Mouse (Mus musculus) macrophage (primary cell): ENCODE measurements around the gene Nim1k. TPM values are rescaled to one million over a fixed set of nuclear protein-coding genes. Genes with fewer than 3 reads are reported as not detected.

Experiments
- H3K27ac ChIP-seq: fragments of 350-480 bp; formaldehyde crosslinking; 2 replicates; pipeline ENCODE4 v1.9.0; 2021
- H3K36me3 ChIP-seq: fragments of 350-480 bp; formaldehyde crosslinking; 2 replicates; pipeline ENCODE4 v1.9.0; 2021; ENCODE audit errors: inconsistent target
- H3K4me3 ChIP-seq: fragments of 350-480 bp; formaldehyde crosslinking; 2 replicates; pipeline ENCODE4 v1.9.0; 2021; ENCODE audit errors: inconsistent target
- H3K79me2 ChIP-seq: fragments of 350-480 bp; formaldehyde crosslinking; 2 replicates; pipeline ENCODE4 v1.9.0; 2021; ENCODE audit errors: inconsistent target
- WGBS: methylation state at CpG from one replicate; pipeline ENCODE4 v1.1.7; 2026; ENCODE audit warnings: inconsistent platforms; ENCODE audit not compliant: missing documents; 5-methylcytosine and 5-hydroxymethylcytosine counted together
- polyA plus RNA-seq: library from polyadenylated mRNA; stranded (reverse); fragments of 250-400 nt; gene quantifications from 3 replicates; pipeline ENCODE4 v1.2.4, GENCODE M21; 2018; ENCODE audit warnings: inconsistent platforms
- total RNA-seq, 78 experiments: library from RNA; depleted of rRNA; stranded (reverse); fragments of 250-400 nt; gene quantifications; 1 replicate in 9 of 78; 2 replicates in 24 of 78; 3 replicates in 43 of 78; 4 replicates in 2 of 78; pipeline ENCODE4 v1.2.4; 2018; ENCODE audit warnings: inconsistent platforms in 56 of 78

Nim1k gene
- total RNA-seq (2018; cell fraction: chromatin; rRNA removed), result 1 to 10 TPM in 12 of 26 experiments, under 1 TPM in 14; 0.12 to 2.7 (median 0.80) TPM
- 1 to 10 TPM in 2 of 26 experiments, under 1 TPM in 24; 0.23 to 1.2 (median 0.49) TPM for total RNA-seq (2018; cell fraction: cytosol; rRNA removed)
- 1 to 10 TPM in 6 of 26 experiments, under 1 TPM in 19, not detected in 1; 0.12 to 2.3 (median 0.73) TPM for total RNA-seq (2018; cell fraction: nucleus; rRNA removed)
- 0.66 to 0.84 TPM (median 0.82 TPM) in 3 replicates for polyA plus RNA-seq

DNA sequence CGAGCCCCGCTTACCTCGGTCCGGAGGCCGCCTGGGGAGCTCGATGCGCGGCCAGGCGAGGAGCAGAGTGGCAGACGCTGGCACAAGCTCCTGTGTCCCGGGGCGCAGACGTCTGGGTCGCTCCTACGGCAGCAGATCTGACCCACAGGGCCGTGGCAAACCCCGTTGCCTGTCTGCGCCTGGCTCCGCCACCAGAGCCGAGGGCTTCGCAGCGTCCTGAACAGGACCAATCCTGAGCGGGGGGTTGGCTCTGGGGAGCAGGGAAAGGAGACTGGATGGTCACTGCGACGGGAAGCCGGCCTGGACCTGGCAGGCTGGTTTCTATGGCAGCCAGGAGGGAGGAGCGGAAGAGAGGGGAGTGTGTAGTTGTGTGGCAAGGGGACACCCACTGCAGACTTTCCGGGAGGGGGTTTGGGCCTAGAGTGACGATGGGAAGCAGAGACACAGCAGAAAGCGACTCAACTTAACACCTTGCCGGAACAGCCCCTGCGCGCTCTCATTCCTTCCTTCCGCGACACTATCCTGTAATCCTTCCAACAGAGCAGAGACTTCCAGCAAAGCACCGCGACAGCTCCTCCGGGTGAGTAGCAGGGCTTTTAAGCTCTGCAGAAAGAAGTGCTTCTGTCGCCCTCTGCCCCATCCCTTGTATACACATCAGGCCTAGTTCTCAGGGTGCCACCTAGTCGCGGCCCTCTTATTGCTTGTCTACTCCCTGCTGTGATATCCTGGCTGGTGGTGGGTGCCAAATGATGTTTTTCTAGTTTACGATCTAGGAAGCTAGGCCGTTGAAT, at the start of gene Nim1k:
Gene Nim1k, minus strand, starts transcription at position 202 of the 791 bp plus-strand sequence.
- H3K27ac ChIP-seq, result 0 out of 2 replicates have a peak within 1 kb of the TSS, but pooled peaks have one; percentile 13
- H3K79me2 ChIP-seq, result no peaks in the 10 kb centered on the region
- H3K4me3 ChIP-seq, result peak within 1 kb of the TSS; percentile 24
- 0 out of 2 replicates have a peak, but pooled peaks cover 2% of the 10 kb centered on the region for H3K36me3 ChIP-seq
- WGBS, result 17% methylated on average over 43 of the region's 43 CpGs

DNA sequence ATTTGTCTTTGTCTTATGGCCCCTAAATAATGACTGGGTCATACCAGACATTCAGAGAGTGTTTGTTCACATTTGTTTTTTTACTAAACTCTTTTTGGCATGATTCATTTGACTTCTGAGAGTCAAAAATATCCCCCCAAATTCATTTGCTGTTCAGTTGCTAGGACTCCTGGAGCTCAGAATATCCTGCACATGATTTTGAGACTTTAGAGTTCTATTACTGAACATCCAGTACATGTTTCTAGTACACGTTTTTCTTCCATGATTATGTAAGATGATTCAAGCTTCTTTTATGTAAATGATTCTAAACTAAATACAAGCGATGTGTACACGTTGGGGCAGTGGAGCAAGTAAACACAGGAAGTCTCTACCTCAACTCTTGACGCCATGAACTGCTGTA, 42.0 kb upstream of the Nim1k start:
- H3K27ac ChIP-seq, result no peak overlapping the region
- no peaks in the 10 kb centered on the region for H3K36me3 ChIP-seq
- no peak overlapping the region for H3K4me3 ChIP-seq
- 66% methylated on average over 4 of the region's 4 CpGs for WGBS
- H3K79me2 ChIP-seq, result no peaks in the 10 kb centered on the region

DNA sequence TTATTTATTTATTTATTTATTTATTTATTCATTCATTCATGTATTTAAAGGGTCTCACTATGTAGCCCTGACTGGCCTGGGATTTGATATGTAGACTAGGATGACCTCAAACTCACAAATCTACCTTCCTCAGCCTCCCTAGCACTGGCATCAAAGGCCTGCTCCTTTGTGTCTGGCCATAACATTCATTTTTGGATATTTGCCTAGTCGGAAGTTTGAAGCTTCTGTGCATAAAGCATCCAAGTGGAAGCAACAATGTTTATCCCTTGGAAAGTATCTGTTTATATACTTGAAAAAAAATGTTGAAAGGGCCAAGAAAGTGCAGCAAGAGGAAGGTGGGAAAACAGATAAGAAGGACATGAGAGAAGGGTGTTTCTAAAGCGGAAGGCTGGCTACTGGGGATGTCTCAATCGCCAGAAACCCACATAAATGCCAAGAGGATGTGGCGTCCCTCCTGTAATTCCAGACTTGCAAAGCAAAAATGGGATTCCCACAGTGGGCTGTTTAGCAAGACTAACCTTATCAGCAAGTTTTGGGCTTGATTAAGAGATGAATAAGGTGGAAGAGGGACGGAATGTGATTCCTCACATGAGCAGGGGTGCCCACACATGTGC, 37.2 kb upstream of the Nim1k start:
- Histone ChIP-seq H3K27ac (no peak overlapping the region), H3K79me2 (peaks cover 19% of the 10 kb centered on the region; the same call in 1 of the 2 replicates), H3K4me3 (no peak overlapping the region), H3K36me3 (no peaks in the 10 kb centered on the region)
- 53% methylated on average over 5 of the region's 5 CpGs for WGBS

DNA sequence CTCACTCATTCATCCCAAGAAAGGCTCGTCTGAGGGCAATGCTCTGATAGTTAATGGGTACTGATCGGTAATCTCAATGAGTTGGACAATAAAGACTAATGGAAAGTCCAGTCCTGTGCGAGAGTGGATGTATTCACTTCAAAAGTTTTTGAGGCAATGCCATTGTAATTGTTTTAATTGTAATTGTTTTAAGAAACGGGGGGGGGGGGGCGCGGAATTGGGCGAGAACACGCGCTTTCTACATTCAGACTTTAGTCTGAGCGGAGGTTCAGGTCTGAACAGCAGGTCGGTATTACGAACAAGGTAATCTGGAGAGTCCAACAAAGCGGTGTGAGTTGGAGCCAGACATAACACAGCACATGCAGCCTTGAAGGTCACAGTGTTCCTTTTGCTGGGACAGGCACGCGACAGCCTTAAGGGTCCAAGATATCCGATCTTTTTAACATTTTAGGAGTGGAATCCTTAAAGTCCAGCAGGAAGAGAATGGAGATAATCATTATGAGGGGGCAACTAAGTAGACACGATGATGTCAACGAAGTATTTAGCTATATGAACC, 36.0 kb upstream of the Nim1k start:
- 5% methylated on average over 17 of the region's 18 CpGs for WGBS
- H3K36me3 ChIP-seq, result 0 out of 2 replicates have a peak, but pooled peaks cover 6% of the 10 kb centered on the region
- H3K27ac ChIP-seq, result no peak overlapping the region
- H3K4me3 ChIP-seq, result peak overlapping the region; percentile 45
- H3K79me2 ChIP-seq, result peaks cover 19% of the 10 kb centered on the region; the same call in 1 of the 2 replicates

DNA sequence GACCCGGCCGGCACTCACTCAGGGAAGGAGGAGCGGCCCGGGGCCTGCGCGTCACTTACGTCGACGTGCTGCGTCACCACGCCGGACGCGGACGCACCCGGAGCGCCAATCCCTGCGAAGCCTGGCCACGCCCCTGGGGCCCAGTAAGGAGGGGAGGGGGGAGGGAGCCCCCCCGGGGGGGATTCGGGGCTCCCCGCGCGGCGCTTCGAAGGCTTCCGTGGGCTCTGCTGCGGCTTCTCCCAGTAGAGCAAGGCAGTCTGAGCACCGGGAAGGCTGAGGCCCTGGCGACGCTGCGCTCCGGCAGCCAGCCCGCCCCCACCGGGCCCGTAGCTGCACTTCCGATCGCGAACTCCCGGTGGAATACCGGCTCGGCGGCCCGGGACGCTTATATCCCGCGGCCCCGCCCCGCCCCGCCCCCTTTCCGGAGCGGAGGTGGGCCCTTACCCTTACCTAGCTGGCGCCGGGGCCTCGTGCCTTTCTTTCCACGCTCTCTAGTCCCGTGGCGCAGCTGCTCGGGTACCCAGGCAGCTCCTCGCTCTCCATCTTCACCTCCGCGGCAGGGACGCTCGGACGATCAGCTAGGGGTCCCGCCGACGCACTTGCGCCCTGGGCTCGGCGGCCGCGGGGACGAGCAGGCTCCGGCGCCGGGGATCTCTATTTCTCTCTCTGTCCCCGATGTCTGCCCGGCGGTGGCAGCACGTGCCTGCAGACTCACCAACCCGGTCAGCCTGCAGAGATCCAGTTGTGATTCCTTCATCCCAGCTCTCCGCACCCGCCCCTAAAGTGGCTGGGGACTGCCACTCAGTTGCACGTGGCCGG, 35.3 kb upstream of the Nim1k start, which contains the start of gene Zfp131:
Gene Zfp131, minus strand, starts transcription at position 129 of the 819 bp plus-strand sequence.
- Histone ChIP-seq H3K4me3 (peak within 1 kb of the TSS; percentile 65), H3K79me2 (peaks cover 19% of the 10 kb centered on the region; the same call in 1 of the 2 replicates), H3K36me3 (0 out of 2 replicates have a peak, but pooled peaks cover 6% of the 10 kb centered on the region), H3K27ac (peak within 1 kb of the TSS; percentile 32)
- under 1% methylated on average over 64 of the region's 86 CpGs for WGBS

DNA sequence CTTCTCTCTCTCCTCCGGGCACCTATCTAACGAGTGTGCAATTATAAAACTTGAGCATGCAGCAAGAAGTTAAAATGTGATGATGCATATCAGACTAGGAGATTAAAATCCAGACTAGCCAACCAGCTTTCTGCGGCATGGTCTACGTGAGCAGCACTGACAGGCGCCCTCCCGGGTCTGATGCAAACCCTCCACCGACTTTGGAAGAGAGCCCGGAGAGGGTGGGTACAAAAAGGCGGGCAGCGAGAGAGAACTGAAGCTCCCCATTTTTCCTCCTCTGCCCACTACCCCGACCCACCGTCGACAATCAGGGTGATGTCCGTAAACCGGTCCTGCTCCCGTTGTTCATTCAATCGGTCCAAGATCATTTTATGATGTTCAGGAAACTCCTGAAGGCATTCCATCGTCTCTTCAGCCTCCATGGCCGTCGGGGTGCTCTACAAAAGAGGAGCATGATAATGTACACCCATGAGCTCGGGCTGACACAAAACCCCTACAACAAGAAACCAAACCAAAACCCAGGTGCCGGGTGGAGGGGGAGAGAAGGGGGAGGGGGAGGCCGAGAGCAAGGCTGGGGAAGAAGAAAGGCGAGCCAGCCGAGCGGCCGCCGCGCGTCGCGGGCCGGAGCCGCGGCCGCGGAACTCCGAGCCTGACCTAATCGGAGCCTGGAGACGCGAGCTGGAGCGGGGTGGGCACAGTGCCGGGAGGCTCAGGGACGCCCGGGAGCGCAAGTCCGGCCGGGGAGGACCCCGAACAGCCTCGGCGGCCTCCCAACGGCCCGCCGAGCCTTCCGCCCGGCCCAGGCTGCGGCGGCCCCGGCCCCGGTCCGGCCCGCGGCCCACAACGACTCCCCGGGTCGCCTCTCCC, 34.4 kb upstream of the Nim1k start:
- Histone ChIP-seq H3K79me2 (peaks cover 19% of the 10 kb centered on the region; the same call in 1 of the 2 replicates), H3K4me3 (peak overlapping the region; percentile 65), H3K27ac (peak overlapping the region; percentile 32), H3K36me3 (peaks cover 14% of the 10 kb centered on the region; the same call in 1 of the 2 replicates)
- WGBS, result 3% methylated on average over 56 of the region's 66 CpGs

DNA sequence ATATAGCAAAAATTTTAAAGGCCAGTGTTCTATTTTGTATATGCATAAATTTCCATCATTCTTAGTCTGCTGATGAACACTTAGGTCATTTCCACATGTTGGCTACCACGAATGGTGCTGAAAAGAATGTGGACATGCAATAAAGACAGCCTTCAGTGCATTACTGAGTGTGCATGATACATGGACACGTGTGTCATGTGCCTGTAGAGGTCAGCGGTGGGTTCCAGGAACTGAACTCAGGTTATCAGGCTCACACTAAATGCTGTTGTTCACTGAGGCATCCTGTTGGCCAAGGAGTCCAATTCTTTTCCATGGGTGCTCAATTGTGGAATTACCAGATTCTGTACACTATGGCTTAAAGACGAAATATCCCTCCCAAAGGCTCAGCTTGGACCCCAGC, 27.9 kb upstream of the Nim1k start:
- 79% methylated on average over 4 of the region's 4 CpGs for WGBS

DNA sequence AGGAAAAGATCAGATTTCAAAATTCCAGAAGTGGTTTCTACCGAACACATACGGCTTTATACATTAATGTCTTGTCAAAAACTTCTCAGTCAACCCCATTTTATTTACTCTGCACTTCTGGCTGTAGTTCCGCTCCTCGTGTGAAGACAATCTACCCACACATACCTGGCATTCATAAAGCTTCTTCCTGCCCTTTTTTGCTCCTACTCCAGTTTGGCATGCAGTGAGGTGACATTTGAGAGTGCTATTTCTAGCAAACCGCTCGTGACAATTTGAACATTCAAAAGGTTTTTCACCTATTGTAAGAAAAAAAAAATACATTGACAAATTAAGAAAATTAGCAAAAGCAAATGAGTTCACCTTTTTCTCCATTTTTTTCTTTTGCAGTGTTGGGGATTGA, 12.9 kb upstream of the Nim1k start:
- no peak overlapping the region for H3K4me3 ChIP-seq
- H3K27ac ChIP-seq, result no peak overlapping the region
- WGBS, result 93% methylated on average over 6 of the region's 6 CpGs
- peaks cover 61% of the 10 kb centered on the region for H3K36me3 ChIP-seq
- H3K79me2 ChIP-seq, result no peaks in the 10 kb centered on the region

More for the DNA sequence above, 27.9 kb upstream of the Nim1k start:
- peaks cover 13% of the 10 kb centered on the region; the same call in 1 of the 2 replicates for H3K79me2 ChIP-seq
- H3K27ac ChIP-seq, result no peak overlapping the region
- H3K36me3 ChIP-seq, result peaks cover 69% of the 10 kb centered on the region
- no peak overlapping the region for H3K4me3 ChIP-seq

DNA sequence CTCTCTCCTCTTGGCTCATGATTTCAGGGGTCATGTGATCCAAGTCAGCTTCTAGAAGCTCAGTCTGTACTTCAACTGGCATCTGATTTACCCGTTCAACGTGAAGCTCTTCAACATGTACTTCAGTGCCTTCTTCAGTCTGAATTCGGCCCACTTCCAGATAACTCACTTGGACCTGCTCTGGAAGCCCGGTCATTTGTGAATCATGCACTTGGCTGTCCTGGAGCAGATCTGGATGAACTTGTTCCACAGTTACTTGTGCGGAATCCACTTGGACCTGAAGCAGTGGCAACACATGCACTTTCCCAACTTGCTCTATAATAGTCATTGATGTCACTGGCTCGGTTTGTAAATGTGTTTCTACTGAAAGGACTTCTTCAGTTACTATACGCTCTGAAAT, 10.8 kb upstream of the Nim1k start:
- H3K36me3 ChIP-seq, result peaks cover 42% of the 10 kb centered on the region
- no peak overlapping the region for H3K27ac ChIP-seq
- no peaks in the 10 kb centered on the region for H3K79me2 ChIP-seq
- no peak overlapping the region for H3K4me3 ChIP-seq
- 96% methylated on average over 7 of the region's 7 CpGs for WGBS

DNA sequence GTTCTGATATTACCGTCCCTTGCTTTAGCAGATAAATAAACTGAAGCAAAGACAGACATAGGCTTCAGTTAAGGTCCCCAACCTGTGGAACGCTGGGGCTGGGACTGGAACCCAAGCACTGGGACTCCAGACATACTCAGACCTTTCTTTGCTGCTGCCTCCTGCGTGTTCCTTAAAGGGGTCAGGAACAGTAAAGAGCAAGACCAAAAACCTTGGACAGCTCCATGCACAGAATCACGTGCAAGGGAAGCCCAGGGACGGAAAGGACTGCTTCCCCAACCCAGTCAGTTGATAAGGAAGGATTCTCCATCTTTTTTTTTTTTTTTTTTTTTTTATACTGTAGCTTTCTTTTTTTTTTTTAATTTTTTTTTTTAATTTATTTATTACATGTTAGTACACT, 1.1 kb upstream of the Nim1k start:
- Histone ChIP-seq H3K4me3 (no peak overlapping the region), H3K36me3 (peaks cover 9% of the 10 kb centered on the region; the same call in 1 of the 2 replicates), H3K27ac (no peak overlapping the region), H3K79me2 (no peaks in the 10 kb centered on the region)
- WGBS, result 83% methylated on average over 5 of the region's 5 CpGs

DNA sequence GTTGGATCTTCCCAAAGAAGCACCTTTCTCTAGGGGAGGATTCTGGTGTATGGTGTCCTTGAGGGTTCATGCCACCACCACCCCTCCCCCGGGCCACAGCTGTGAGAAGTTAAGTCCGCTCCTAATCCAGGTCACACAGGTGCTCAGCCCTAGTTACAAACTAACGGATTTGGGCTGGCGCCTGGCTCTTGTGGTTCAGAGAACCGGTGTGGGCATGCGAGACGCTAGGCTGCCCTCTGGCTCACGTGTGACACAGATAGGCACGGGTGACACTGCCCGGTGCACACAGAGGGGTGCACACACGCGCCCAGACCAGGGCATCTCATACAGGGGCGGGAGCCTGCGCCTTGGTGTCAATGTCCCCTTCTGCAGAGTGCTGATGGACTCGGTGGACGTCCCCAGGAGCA, 538 bp downstream of the Nim1k start:
- 0 out of 2 replicates have a peak overlapping the region, but pooled peaks have one; percentile 13 for H3K27ac ChIP-seq
- peak overlapping the region; percentile 24 for H3K4me3 ChIP-seq
- H3K36me3 ChIP-seq, result no peaks in the 10 kb centered on the region
- no peaks in the 10 kb centered on the region for H3K79me2 ChIP-seq
- 2% methylated on average over 16 of the region's 16 CpGs for WGBS

DNA sequence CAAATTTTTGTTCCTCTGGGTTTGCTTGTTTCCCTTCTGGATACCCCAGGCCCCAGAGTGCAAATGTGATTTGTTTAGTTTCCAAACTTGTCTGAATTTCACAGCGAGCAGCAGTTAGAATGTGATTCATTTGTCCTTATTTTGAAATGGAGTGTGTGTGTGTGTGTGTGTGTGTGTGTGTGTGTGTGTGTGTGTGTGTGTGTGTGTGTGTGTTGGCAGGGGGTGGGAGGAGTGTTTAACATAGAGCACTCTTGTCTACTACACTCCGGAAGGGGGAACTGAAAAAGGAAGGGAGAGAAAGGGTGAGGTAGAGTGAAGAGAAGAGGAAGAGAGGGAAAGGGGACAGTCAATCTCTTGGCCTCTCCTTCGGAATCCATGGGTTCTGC, 1.1 kb downstream of the Nim1k start:
- no peaks in the 10 kb centered on the region for H3K79me2 ChIP-seq
- H3K27ac ChIP-seq, result 0 out of 2 replicates have a peak overlapping the region, but pooled peaks have one; percentile 13
- H3K4me3 ChIP-seq, result peak overlapping the region; percentile 24; the same call in 1 of the 2 replicates
- WGBS, result 0% methylated on average over 3 of the region's 3 CpGs
- no peaks in the 10 kb centered on the region for H3K36me3 ChIP-seq
